Mouse (Mus musculus): ENCODE data around the gene Sos2.

The Sos2 gene

GRCm38 (mm10) chr12:69539353-69539752, 142.3 kb downstream of the Sos2 start:
- ChIA-PET POLR2A (interaction anchor here in 1 of 4 experiments (0.6 to 1.3 kb wide), 2 partner anchors 9 to 113 kb away, joined by 3 to 5 read pairs; no protein-coding TSS in a partner anchor), CTCF (interaction anchor here in 2 of 4 experiments (0.6 kb wide), 2 partner anchors 90 to 417 kb away, joined by 3 to 12 read pairs; no protein-coding TSS in a partner anchor)

- CTCF ChIA-PET = no interaction called here
These were observed 143.2 kb downstream of the Sos2 start for GRCm38 (mm10) chr12:69538362-69538950.

GRCm38 (mm10) chr12:69537675-69538361, 143.8 kb downstream of the Sos2 start:
- CTCF ChIA-PET = no interaction called here

More at GRCm38 (mm10) chr12:69538362-69538950, 143.2 kb downstream of the Sos2 start:
- POLR2A ChIA-PET = interaction anchor here in 2 of 4 experiments (0.6 to 2.4 kb wide), 8 partner anchors 9 to 933 kb away, joined by 3 to 9 read pairs (median 5); no protein-coding TSS in a partner anchor

GRCm38 (mm10) chr12:69537243-69537674, 144.4 kb downstream of the Sos2 start:
- CTCF ChIA-PET = interaction anchor here in 1 of 4 experiments (0.6 kb wide), 1 partner anchor 219 kb away, joined by 3 read pairs; no protein-coding TSS in a partner anchor
- POLR2A ChIA-PET = interaction anchor here in 3 of 4 experiments (0.7 to 2.4 kb wide), 8 partner anchors 11 to 155 kb away, joined by 3 to 9 read pairs (median 4); no protein-coding TSS in a partner anchor

More at GRCm38 (mm10) chr12:69537675-69538361, 143.8 kb downstream of the Sos2 start:
- POLR2A ChIA-PET = interaction anchor here in 3 of 4 experiments (0.6 to 2.4 kb wide), 11 partner anchors 8 to 933 kb away, joined by 3 to 9 read pairs (median 5); no protein-coding TSS in a partner anchor

- ChIA-PET CTCF (interaction anchor here in 1 of 4 experiments (0.6 kb wide), 1 partner anchor 219 kb away, joined by 3 read pairs; no protein-coding TSS in a partner anchor), POLR2A (interaction anchor here in 3 of 4 experiments (0.7 to 2.4 kb wide), 6 partner anchors 10 to 155 kb away, joined by 3 to 9 read pairs (median 4); no protein-coding TSS in a partner anchor)
These were observed 144.9 kb downstream of the Sos2 start for GRCm38 (mm10) chr12:69536616-69537242.

Data from embryonic stem cell, embryonic (primary cell).